Comparison of ENCODE assay signal across 8 mouse cellular contexts in genomic region chr5:5663057-5663456, GRCm38 (mm10). TPM values are rescaled to one million over a fixed set of nuclear protein-coding genes. Genes with fewer than 3 reads are reported as not detected.
A peak's percentile ranks its signal among the peaks of the same experiment; 100 is the strongest.
DNase-seq lines count a peak whose midpoint lies in the region; ATAC-seq and TF ChIP-seq lines count a peak whose summit lies in the region.

No protein-coding gene starts in this region.

- H3K4me1 ChIP-seq in CH12.LX (ENCODE audit: control insufficient read depth in 1 of 2, insufficient read depth in 2 of 2), result peaks cover 5 to 23% of the 10 kb centered on the region in 2 experiments; a peak in 3 of 4 replicates
- H3K4me1 ChIP-seq in forebrain, postnatal 0 days (ENCODE audit: insufficient read depth), result 0 out of 2 replicates have a peak, but pooled peaks cover 4% of the 10 kb centered on the region
- H3K4me1 ChIP-seq in lung, postnatal 0 days (ENCODE audit: insufficient read depth, low read depth, low read length), result 0 out of 2 replicates have a peak, but pooled peaks cover 3% of the 10 kb centered on the region

- no peak for TF ChIP-seq CTCF in gastrocnemius, adult 2 months (IDR thresholded peaks at IDR 0.05)
- no peak for TF ChIP-seq CTCF in CH12.LX (conservative IDR thresholded peaks at IDR 0.05 in 1 of 2, IDR thresholded peaks at IDR 0.05 in 1 of 2; ENCODE audit: low read depth in 2 of 2, low read length in 2 of 2)
- TF ChIP-seq CTCF in forebrain, postnatal 0 days (IDR thresholded peaks at IDR 0.05; ENCODE audit: low read depth), result no peak
- no peak for TF ChIP-seq CTCF in lung, postnatal 0 days (IDR thresholded peaks at IDR 0.05)

- no peaks in the 10 kb centered on the region for H3K79me2 ChIP-seq in CH12.LX (replicated peaks; ENCODE audit: control insufficient read depth, extremely low read depth, insufficient read depth, poor library complexity, severe bottlenecking)

- no peak overlapping the region for H3K27ac ChIP-seq in gastrocnemius, adult 2 months
- no peak overlapping the region for H3K27ac ChIP-seq in CH12.LX (ENCODE audit: insufficient read depth, low read depth)
- no peak overlapping the region for H3K27ac ChIP-seq in forebrain, postnatal 0 days (ENCODE audit: low read depth, low read length)
- H3K27ac ChIP-seq in lung, postnatal 0 days (ENCODE audit: low read length), result no peak overlapping the region

- no peaks in the 10 kb centered on the region for H3K27me3 ChIP-seq in CH12.LX (replicated peaks)
- H3K27me3 ChIP-seq in forebrain, postnatal 0 days (ENCODE audit: insufficient read depth, low read length), result no peaks in the 10 kb centered on the region
- no peaks in the 10 kb centered on the region for H3K27me3 ChIP-seq in lung, postnatal 0 days (replicated peaks; ENCODE audit: insufficient read depth, low read length)

- no peak for DNase-seq in gastrocnemius, adult 2 months
- DNase-seq in gastrocnemius, postnatal 14 days, result no peak
- DNase-seq in CH12.LX (ENCODE audit: extremely low read depth) (peak; percentile 21), adipocyte (ENCODE audit: low spot score) (no peak)
- DNase-seq in forebrain, postnatal 0 days, result no peak
- DNase-seq in lung, postnatal 0 days (ENCODE audit: low spot score), result peak; percentile 62
- DNase-seq in thymus, postnatal 25 days, result no peak

- ATAC-seq in forebrain, postnatal 0 days, result no peak
- ATAC-seq in lung, postnatal 0 days, result peak; percentile 70
- no peak for ATAC-seq in monocyte, adult 5-6 weeks (replicated peaks; ENCODE audit: insufficient number of reproducible peaks, low FRiP score, low TSS enrichment, poor library complexity, severe bottlenecking)

- TF ChIP-seq RAD21 in CH12.LX (IDR thresholded peaks at IDR 0.05; ENCODE audit: low read depth, low read length), result no peak

- H3K36me3 ChIP-seq in CH12.LX (replicated peaks in 1 of 2; ENCODE audit: control insufficient read depth in 1 of 2, insufficient read depth in 1 of 2, low read length in 1 of 2), result no peaks in the 10 kb centered on the region
- no peaks in the 10 kb centered on the region for H3K36me3 ChIP-seq in forebrain, postnatal 0 days (ENCODE audit: insufficient read depth)
- no peaks in the 10 kb centered on the region for H3K36me3 ChIP-seq in lung, postnatal 0 days (ENCODE audit: insufficient read depth, low read length)

- TF ChIP-seq POLR2A in CH12.LX (IDR thresholded peaks at IDR 0.05; ENCODE audit: low read depth, low read length), result no peak

- peak overlapping the region; percentile 83 for H3K4me3 ChIP-seq in gastrocnemius, adult 2 months
- H3K4me3 ChIP-seq in CH12.LX (replicated peaks in 1 of 3; ENCODE audit: low read depth in 2 of 3, low read length in 2 of 3, poor library complexity in 1 of 3), result no peak overlapping the region
- peak overlapping the region; percentile 92 for H3K4me3 ChIP-seq in forebrain, postnatal 0 days (ENCODE audit: low read depth, low read length)
- H3K4me3 ChIP-seq in lung, postnatal 0 days (ENCODE audit: low read depth, low read length), result peak overlapping the region; percentile 56; the same call in 1 of the 2 replicates

- TF ChIP-seq EP300 in CH12.LX (IDR thresholded peaks at IDR 0.05; ENCODE audit: low read length), result no peak
- no peak for TF ChIP-seq EP300 in lung, postnatal 0 days (IDR thresholded peaks at IDR 0.05)

- no peaks in the 10 kb centered on the region for H3K9me3 ChIP-seq in CH12.LX (replicated peaks; ENCODE audit: low read length)
- no peaks in the 10 kb centered on the region for H3K9me3 ChIP-seq in forebrain, postnatal 0 days (ENCODE audit: low read length)
- H3K9me3 ChIP-seq in lung, postnatal 0 days (ENCODE audit: low read length), result no peaks in the 10 kb centered on the region

- in situ Hi-C loops in CH12.LX (cut with MboI; ENCODE audit: low pct_ligation_motif_present, low pct_unique_long_range_greater_than_20kb, low sequenced_read_pairs), result no loop called here

- 41% methylated on average over 6 of the region's 6 CpGs for WGBS in forebrain, postnatal 0 days
- WGBS in lung, postnatal 0 days, result 27% methylated on average over 6 of the region's 6 CpGs

- intact Hi-C loops in gastrocnemius, adult 2 months (cut with DNase I), result no loop called here
- intact Hi-C loops in gastrocnemius, postnatal 14 days (cut with DNase I; ENCODE audit: low total_unique reads), result no loop called here

- H3K9ac ChIP-seq in CH12.LX (ENCODE audit: insufficient read depth, low read depth), result no peak overlapping the region
- peak overlapping the region; percentile 64 for H3K9ac ChIP-seq in forebrain, postnatal 0 days
- H3K9ac ChIP-seq in lung, postnatal 0 days (replicated peaks; ENCODE audit: low read depth), result no peak overlapping the region

- dilution Hi-C loops in CH12.LX (cut with MboI; ENCODE audit: extremely low pct_ligation_motif_present, extremely low pct_unique_long_range_greater_than_20kb, low sequenced_read_pairs), result no loop called here

- H3K4me2 ChIP-seq in CH12.LX (ENCODE audit: insufficient read depth, low read depth, poor library complexity, severe bottlenecking), result peak overlapping the region; percentile 1; the same call in 1 of the 2 replicates
- H3K4me2 ChIP-seq in forebrain, postnatal 0 days (ENCODE audit: low read depth), result peak overlapping the region; percentile 96
- H3K4me2 ChIP-seq in lung, postnatal 0 days (replicated peaks; ENCODE audit: low read depth, low read length), result peak overlapping the region; percentile 97

TF ChIP-seq in CH12.LX, 34 proteins besides CTCF, POLR2A, EP300 and RAD21:
- no peak for TF ChIP-seq TBP (conservative IDR thresholded peaks at IDR 0.05; ENCODE audit: low read depth, low read length)
- no peak for TF ChIP-seq CHD2 (IDR thresholded peaks at IDR 0.05; ENCODE audit: low read length)
- no peak for TF ChIP-seq E2F4 (IDR thresholded peaks at IDR 0.05; ENCODE audit: insufficient replicate concordance, low read depth, low read length)
- no peak for TF ChIP-seq ETS1 (conservative IDR thresholded peaks at IDR 0.05; ENCODE audit: low read depth, low read length)
- no peak for TF ChIP-seq UBTF (IDR thresholded peaks at IDR 0.05; ENCODE audit: low read depth, low read length)
- TF ChIP-seq POLR2AphosphoS2 (IDR thresholded peaks at IDR 0.05; ENCODE audit: low read depth, low read length), result no peak
- no peak for TF ChIP-seq JUND (conservative IDR thresholded peaks at IDR 0.05; ENCODE audit: low read depth, low read length)
- no peak for TF ChIP-seq MEF2A (IDR thresholded peaks at IDR 0.05; ENCODE audit: borderline replicate concordance, low read depth, low read length)
- no peak for TF ChIP-seq ZMIZ1 (IDR thresholded peaks at IDR 0.05; ENCODE audit: low read depth, low read length)
- TF ChIP-seq SIN3A (IDR thresholded peaks at IDR 0.05; ENCODE audit: low read length), result no peak
- no peak for TF ChIP-seq MXI1 (IDR thresholded peaks at IDR 0.05; ENCODE audit: low read depth, low read length)
- no peak for TF ChIP-seq PAX5 (IDR thresholded peaks at IDR 0.05; ENCODE audit: low read length)
- TF ChIP-seq ZKSCAN1 (IDR thresholded peaks at IDR 0.05; ENCODE audit: borderline replicate concordance, low read depth, low read length), result no peak
- TF ChIP-seq IRF4 (IDR thresholded peaks at IDR 0.05; ENCODE audit: low read depth, low read length), result no peak
- no peak for TF ChIP-seq MAX (IDR thresholded peaks at IDR 0.05; ENCODE audit: low read length)
- no peak for TF ChIP-seq BHLHE40 (IDR thresholded peaks at IDR 0.05; ENCODE audit: low read depth, low read length)
- no peak for TF ChIP-seq JUN (IDR thresholded peaks at IDR 0.05; ENCODE audit: insufficient read depth, low read depth, low read length)
- no peak for TF ChIP-seq RCOR1 (conservative IDR thresholded peaks at IDR 0.05; ENCODE audit: low read depth, low read length)
- TF ChIP-seq NRF1 (IDR thresholded peaks at IDR 0.05; ENCODE audit: low read depth, low read length), result no peak
- TF ChIP-seq MAZ (IDR thresholded peaks at IDR 0.05; ENCODE audit: low read depth, low read length), result no peak

RNA-seq across cellular contexts. Expression of gene Cfap69, which starts 1.0 kb away (rescaled TPM):
- total RNA-seq in gastrocnemius, adult 2 months (2021), result under 1 TPM; 0.05 to 0.20 TPM
- total RNA-seq in gastrocnemius, postnatal 14 days (2021), result under 1 TPM; 0.25 to 0.40 TPM
- total RNA-seq in CH12.LX (2012; rRNA removed) (0.25 and 0.51 TPM in 2 replicates), CH12.LX (2014; rRNA removed) (1.2 and 1.8 TPM in 2 replicates)
- polyA plus RNA-seq in CH12.LX (2012; ENCODE audit: insufficient read length, low read depth), result 0.98 and 1.5 TPM in 2 replicates
- 9.2 and 11.6 TPM in 2 replicates for total RNA-seq in forebrain, postnatal 0 days (2014; rRNA removed)
- 4.1 and 6.7 TPM in 2 replicates for polyA plus RNA-seq in forebrain, postnatal 0 days (2015; fragmentation: Nextera tagmentation; extraction: Ambion mirVana)
- 8.9 and 9.6 TPM in 2 replicates for polyA plus RNA-seq in lung, postnatal 0 days (2015; fragmentation: Nextera tagmentation; extraction: Ambion mirVana)
- 3.4 to 3.6 TPM in 2 of 3 replicates, not detected in the other for total RNA-seq in monocyte, adult 5-6 weeks (2017)

RNA-seq across cellular contexts. Expression of gene Steap2, which starts 31.3 kb away (rescaled TPM):
- under 1 TPM; 0.36 to 0.61 TPM for total RNA-seq in gastrocnemius, adult 2 months (2021)
- total RNA-seq in gastrocnemius, postnatal 14 days (2021), result under 1 TPM; 0.74 to 0.91 TPM
- total RNA-seq in CH12.LX (2012; rRNA removed), result not detected in 2 replicates
- total RNA-seq in CH12.LX (2014; rRNA removed), result not detected in 2 replicates
- not detected in 2 replicates for polyA plus RNA-seq in CH12.LX (2012; ENCODE audit: insufficient read length, low read depth)
- total RNA-seq in forebrain, postnatal 0 days (2014; rRNA removed), result 5.2 and 7.3 TPM in 2 replicates
- 1.9 and 3.0 TPM in 2 replicates for polyA plus RNA-seq in forebrain, postnatal 0 days (2015; fragmentation: Nextera tagmentation; extraction: Ambion mirVana)
- 5.2 and 6.2 TPM in 2 replicates for polyA plus RNA-seq in lung, postnatal 0 days (2015; fragmentation: Nextera tagmentation; extraction: Ambion mirVana)
- not detected in 3 replicates for total RNA-seq in monocyte, adult 5-6 weeks (2017)

Comparison
In these comparisons a context has a peak if more than half of its experiments do, and no peak if none do; other contexts are left out.
1. DNase-seq: peak in CH12.LX (single experiment) and lung, postnatal 0 days (single experiment); none in gastrocnemius, adult 2 months (single experiment), gastrocnemius, postnatal 14 days (single experiment), forebrain, postnatal 0 days (single experiment), thymus, postnatal 25 days (single experiment) and adipocyte (single experiment).
2. H3K4me3 ChIP-seq: peak in gastrocnemius, adult 2 months (single experiment), forebrain, postnatal 0 days (single experiment) and lung, postnatal 0 days (single experiment); none in CH12.LX (0 of 3).
3. H3K4me2 ChIP-seq: peak in every context shown above with its lines; median percentile 97 in lung, postnatal 0 days; 96 in forebrain, postnatal 0 days; 1 in CH12.LX.